Mouse (Mus musculus) ovary, adult 18-20 months (tissue): ENCODE data around the gene BC004004.
"Not testable (repeated sequence)": the region's sequence is repeated elsewhere in the genome, so short reads cannot be mapped to it uniquely, and the experiment has no call there.

Experiments used
- DNase-seq: peaks from one replicate; pipeline ENCODE4 v3.0.0; 2022; ENCODE audit warnings: low spot score, mixed read lengths

BC004004 gene

GRCm38 (mm10) chr17:29268682-29269348 lies at the start of gene BC004004:
Gene BC004004 (plus strand): TSS chr17:29268788.
- peak; percentile 93 for DNase-seq

GRCm38 (mm10) chr17:29220631-29221030 lies 48.0 kb upstream of the BC004004 start:
- DNase-seq: no peak

- no peak for DNase-seq
Observed at GRCm38 (mm10) chr17:29231109-29231508, 37.5 kb upstream of the BC004004 start.

- DNase-seq: no peak
Observed at GRCm38 (mm10) chr17:29236111-29236510, 32.5 kb upstream of the BC004004 start.

GRCm38 (mm10) chr17:29237267-29237771 lies 31.3 kb upstream of the BC004004 start:
- DNase-seq: no peak

- no peak for DNase-seq
Observed at GRCm38 (mm10) chr17:29237772-29238420, 30.7 kb upstream of the BC004004 start, which contains the start of gene Cpne5. Gene Cpne5 (minus strand): TSS chr17:29238167.

- DNase-seq: no peak
Observed at GRCm38 (mm10) chr17:29238421-29238945, 30.1 kb upstream of the BC004004 start.

GRCm38 (mm10) chr17:29244912-29245311 lies 23.7 kb upstream of the BC004004 start:
- no peak for DNase-seq

- no peak for DNase-seq
Observed at GRCm38 (mm10) chr17:29245725-29246124, 22.9 kb upstream of the BC004004 start.

GRCm38 (mm10) chr17:29246602-29247001 lies 22.0 kb upstream of the BC004004 start:
- DNase-seq: no peak

GRCm38 (mm10) chr17:29247881-29248280 lies 20.7 kb upstream of the BC004004 start:
- no peak for DNase-seq

- DNase-seq: no peak
Observed at GRCm38 (mm10) chr17:29249512-29249911, 19.1 kb upstream of the BC004004 start.

GRCm38 (mm10) chr17:29251006-29251405 lies 17.6 kb upstream of the BC004004 start:
- DNase-seq: not testable (repeated sequence)

- DNase-seq: peak; percentile 80
Observed at GRCm38 (mm10) chr17:29251608-29252390, 16.8 kb upstream of the BC004004 start.

- DNase-seq: no peak
Observed at GRCm38 (mm10) chr17:29253236-29253635, 15.4 kb upstream of the BC004004 start.

- no peak for DNase-seq
Observed at GRCm38 (mm10) chr17:29253684-29254083, 14.9 kb upstream of the BC004004 start.

GRCm38 (mm10) chr17:29254784-29255183 lies 13.8 kb upstream of the BC004004 start:
- not testable (repeated sequence) for DNase-seq

- no peak for DNase-seq
Observed at GRCm38 (mm10) chr17:29256507-29256906, 12.1 kb upstream of the BC004004 start.

GRCm38 (mm10) chr17:29257001-29257511 lies 11.5 kb upstream of the BC004004 start:
- no peak for DNase-seq

GRCm38 (mm10) chr17:29258025-29258558 lies 10.5 kb upstream of the BC004004 start:
- no peak for DNase-seq

GRCm38 (mm10) chr17:29258921-29259320 lies 9.7 kb upstream of the BC004004 start:
- no peak for DNase-seq

- peak; percentile 41 for DNase-seq
Observed at GRCm38 (mm10) chr17:29259489-29259888, 9.1 kb upstream of the BC004004 start.
